Mouse (Mus musculus): ENCODE measurements at regions not wholly inside any gene's neighbourhood (a gene's known extent, or its start where the extent isn't known, plus 50 kb on each side); places are given as distances from the start of the nearest gene placed in this dataset.

DNA sequence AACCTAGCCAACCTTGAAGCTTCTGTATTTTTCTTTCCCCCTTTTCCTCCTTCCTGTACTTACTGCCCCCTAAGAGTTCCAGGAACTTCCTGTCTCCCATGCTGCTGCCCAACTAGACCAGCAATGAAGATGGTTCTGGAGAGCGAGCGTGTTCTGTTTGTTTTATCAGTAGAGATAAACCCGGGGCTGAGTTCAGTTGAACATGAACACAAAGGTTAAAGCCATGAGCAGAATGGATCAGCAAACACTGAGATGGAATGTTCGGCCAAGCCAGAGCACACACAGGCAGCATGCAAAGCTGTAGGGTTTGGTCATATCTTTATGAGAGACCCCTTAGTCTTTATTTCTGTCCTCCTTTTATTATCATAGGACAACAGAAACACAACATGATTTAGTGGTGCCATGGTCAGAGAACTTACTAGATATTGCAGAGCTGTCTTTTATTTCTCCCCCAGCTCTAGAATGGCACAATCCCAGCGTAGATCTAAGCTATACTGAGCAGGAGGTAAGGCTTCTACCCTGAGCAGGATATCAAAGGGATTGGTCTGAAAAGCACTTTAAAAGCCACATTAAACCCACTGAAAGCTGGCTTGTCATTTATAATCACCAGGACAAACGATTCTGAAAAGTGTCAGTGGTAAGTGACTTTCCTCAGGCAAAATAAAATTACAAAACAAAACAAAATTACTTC, 105.9 kb upstream of the Peli1 start:
- no peak for DNase-seq (ENCODE audit: low spot score in 2 of 2)

DNA sequence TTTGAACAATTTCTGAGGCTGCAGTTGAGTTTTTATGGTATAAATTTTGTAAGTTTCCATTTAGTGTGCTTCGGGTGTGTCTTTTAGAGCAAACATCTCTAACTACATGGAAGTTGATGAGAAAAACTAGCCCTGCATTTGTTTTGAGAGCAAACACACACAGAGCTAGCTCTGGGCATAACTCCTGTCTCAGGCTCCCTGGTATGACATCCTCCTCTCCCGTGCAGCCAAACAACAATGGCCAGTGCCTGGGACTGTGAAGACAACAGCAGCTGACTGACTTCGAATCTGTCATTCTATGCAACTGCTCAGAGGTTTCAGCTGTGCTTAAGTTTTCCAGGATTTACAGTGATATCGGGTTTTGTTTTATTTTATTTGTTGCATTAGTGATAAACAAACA, 105.3 kb upstream of the Peli1 start:
- DNase-seq (ENCODE audit: low spot score in 2 of 2): no peak

DNA sequence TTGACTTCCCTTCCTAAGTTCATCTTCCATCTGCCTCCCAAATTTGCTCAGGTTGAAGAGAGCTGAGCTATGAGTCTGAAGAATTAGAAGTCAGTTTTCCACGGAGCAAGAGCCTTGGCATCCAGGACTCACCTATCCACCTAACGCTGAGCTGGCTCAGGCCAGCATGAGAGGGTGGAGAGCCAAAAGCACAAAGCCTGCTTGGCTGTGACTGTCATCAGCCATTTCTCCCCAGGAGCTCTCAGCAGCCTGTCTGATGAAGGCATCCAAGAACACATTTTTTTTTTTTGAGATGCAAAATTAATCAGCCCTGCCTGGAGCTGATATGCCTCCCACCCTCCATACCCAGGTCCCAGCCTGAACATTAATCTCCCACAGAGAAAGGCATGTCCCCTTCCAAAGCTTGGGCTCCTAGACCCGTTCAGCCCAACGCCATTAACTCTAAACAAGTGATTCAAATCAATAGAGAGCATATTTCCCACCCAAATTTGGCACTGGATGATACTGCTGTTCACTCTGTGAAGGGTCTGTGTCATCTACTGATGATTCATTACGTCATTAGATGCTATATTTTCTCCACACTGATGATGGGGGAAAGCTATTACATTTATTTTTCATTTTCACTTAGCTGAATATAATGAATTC, 103.8 kb upstream of the Peli1 start:
- DNase-seq (ENCODE audit: low spot score in 2 of 2): no peak

DNA sequence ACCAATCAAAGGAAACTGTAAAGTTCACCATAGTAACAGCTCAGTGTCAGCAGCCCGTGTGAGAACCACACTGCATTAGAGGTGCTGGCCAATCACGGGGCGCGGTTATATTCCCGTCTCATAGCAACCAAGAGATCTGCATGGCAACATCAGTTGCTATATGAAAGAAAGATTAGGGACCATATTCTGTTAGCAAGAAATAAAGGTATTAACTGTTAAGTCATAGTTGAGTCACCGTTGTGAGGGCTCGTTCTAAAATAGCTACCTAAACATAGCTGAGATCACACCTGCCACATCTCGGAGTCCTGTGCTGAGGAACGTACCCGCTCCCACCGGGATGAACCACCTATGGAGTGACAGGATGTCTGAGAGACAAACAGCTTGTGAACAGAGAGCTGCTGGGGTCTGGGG, 103.2 kb upstream of the Peli1 start:
- no peak for DNase-seq (ENCODE audit: low spot score in 2 of 2)

DNA sequence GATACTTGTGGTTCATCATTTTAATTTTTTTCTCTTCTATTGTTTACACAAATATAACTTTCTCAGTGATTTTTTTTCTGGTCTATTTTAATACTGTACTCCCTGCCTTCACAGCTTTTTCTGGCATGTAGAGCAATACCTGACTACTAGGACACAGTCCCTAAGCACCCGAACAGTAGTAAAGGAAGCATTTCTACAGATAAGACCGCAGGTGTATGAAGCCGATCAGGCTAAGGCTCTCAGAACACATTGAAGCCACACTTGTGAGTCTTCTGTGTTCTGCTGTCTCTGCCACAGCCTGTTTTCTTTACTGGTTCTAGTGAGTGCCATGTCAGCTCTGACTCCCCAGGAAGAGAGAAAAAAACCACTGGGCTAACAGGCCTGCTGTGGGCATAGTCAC, 102.2 kb upstream of the Peli1 start:
- DNase-seq (ENCODE audit: low spot score in 2 of 2): no peak

GRCm38 (mm10) chr11:20993580-20993979, 97.5 kb upstream of the Peli1 start:
- DNase-seq (ENCODE audit: low spot score in 2 of 2): no peak

DNA sequence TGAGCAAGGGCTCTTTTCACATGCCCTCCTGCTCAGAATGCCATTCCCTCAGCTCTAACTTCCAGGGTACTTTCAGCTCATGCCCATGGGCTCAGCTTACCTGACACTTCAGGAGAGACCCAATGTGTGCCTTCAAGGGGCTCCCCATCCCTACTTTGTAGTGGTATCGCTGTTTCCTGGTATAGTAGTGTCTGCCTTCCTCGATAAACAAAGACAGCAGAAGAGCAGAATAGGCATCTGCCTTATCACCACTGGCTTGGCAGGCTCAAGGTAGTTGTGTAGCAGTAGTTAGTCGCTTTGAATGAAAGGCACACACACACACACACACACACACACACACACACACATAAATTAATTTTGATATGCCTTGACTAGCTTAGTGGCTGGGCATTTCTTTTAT, 89.7 kb upstream of the Peli1 start:
- no peak for DNase-seq (ENCODE audit: low spot score in 2 of 2)

- DNase-seq (ENCODE audit: low spot score in 2 of 2): no peak
Observed at GRCm38 (mm10) chr11:21007222-21007621, 83.9 kb upstream of the Peli1 start.

GRCm38 (mm10) chr11:21009505-21009904, 81.6 kb upstream of the Peli1 start:
- DNase-seq (ENCODE audit: low spot score in 2 of 2): no peak

DNA sequence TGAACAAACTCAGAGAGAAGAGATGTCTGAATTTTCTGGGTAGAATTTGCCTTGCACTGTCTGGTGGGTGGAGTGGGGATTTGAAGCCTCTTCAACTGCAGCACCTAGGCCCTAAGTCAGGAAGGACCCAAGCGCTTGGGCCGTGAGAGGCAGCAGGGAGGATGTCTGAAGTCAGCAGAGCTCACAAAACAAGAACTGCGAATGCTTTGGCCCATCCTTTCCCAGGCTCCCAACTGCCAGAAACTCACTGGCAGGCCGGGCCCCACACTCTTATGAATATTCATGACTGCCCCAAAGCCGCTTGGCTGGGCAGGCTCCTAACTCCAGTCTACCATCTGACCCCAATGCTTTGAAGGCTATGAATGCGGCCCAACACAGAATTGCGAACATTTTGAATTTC, 80.2 kb upstream of the Peli1 start:
- no peak for DNase-seq (ENCODE audit: low spot score in 2 of 2)

GRCm38 (mm10) chr11:21014250-21014649, 76.8 kb upstream of the Peli1 start:
- DNase-seq (ENCODE audit: low spot score in 2 of 2): no peak

GRCm38 (mm10) chr11:21015536-21015935, 75.6 kb upstream of the Peli1 start:
- no peak for DNase-seq (ENCODE audit: low spot score in 2 of 2)

GRCm38 (mm10) chr11:21016133-21016746, 74.9 kb upstream of the Peli1 start:
- DNase-seq (ENCODE audit: low spot score in 2 of 2): no peak

GRCm38 (mm10) chr11:21016791-21017329, 74.2 kb upstream of the Peli1 start:
- DNase-seq (ENCODE audit: low spot score in 2 of 2): no peak

DNA sequence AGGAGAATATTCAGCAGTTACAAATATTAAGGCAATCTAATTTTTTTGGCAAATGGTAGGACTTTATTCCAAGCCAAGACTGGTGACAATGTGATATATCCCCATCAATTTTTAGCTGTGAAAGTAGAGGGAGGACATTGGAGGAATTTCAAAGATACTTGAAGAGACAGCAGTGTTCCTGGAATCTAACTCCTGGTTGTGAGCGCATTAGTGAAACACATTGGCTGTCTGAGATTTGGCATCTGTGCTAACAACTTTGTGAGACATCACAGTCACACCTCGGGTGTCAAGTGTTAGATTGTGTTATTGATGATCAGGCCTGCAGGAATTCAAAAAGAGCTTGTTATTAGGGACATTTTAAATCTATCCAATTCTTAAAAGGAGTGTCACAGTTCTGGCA, 71.3 kb upstream of the Peli1 start:
- no peak for DNase-seq (ENCODE audit: low spot score in 2 of 2)

- DNase-seq (ENCODE audit: low spot score in 2 of 2): no peak
Observed at GRCm38 (mm10) chr11:21024111-21024510, 67.0 kb upstream of the Peli1 start.

DNA sequence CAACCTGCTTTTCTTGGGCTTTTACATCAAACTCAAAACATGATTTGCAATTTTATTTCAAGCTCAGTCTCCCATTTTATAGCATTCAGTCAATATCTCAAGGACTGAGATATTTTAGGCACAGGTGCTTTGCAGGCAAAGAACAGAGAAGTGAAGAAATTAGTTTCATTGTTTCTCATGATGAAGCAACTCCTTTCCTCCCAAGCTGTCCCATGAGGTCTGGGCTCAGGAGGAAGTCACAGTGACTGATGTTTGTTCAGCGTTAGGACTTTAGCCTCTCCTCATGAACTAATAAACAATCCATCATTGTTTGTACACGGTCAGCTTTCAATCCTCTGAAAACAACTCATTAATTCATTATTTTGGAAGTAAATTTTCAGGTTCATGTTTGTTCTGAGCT, 66.6 kb upstream of the Peli1 start:
- no peak for DNase-seq (ENCODE audit: low spot score in 2 of 2)

DNA sequence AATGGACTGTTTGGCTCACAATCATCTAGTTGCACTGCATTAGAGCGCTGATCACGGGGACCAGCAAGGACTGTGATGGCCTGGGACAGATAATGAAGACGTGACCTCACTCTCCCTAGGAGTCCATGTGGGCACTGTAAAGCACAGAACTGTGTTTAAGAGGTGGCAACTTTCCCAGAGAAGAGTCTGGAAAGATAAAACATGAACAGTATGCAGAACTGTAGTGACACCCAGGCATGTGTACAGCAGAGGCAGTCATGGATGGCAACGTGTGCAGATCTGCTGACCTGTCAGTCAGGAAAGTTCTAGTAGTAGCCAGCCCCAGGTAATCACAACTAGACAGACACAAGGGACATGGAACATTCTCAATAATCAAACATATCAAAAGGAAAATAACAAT, 63.8 kb upstream of the Peli1 start:
- no peak for DNase-seq (ENCODE audit: low spot score in 2 of 2)

- DNase-seq (ENCODE audit: low spot score in 2 of 2): no peak
Observed at GRCm38 (mm10) chr11:21030362-21030761, 60.7 kb upstream of the Peli1 start.

GRCm38 (mm10) chr11:21031816-21032215, 59.3 kb upstream of the Peli1 start:
- DNase-seq (ENCODE audit: low spot score in 2 of 2): no peak

DNA sequence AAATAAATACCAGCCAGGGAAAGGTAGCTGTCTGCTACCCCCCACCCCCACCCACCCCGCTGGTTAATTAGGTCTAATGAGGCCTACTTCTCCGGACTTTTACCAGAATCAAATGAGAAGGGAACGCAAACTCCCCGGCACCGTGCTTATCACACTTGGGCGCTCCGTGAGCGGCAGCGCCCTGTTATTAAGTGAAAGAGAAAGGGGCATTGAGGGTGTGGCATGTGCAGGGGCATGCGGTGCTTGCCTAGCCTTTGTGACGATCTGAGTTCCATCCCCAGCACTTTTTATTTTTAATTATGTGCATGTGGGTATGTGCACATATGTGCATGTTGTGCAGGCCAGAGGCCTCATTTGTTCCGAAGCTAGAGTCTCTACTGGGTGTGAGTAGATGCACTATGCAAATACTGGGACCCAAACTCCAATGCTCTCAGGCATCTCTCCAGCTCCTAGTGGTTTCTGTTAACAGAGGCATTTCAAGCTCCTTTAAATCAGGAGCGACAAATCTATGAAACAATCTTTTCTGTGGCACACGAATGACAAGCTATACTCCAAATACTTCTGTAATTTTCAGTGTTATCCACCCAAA, 57.8 kb upstream of the Peli1 start:
- DNase-seq (ENCODE audit: low spot score in 2 of 2): no peak

- DNase-seq (ENCODE audit: low spot score in 2 of 2): peak; percentile 16 to 26
Observed at GRCm38 (mm10) chr11:21033823-21034401, 57.2 kb upstream of the Peli1 start.
